Mouse (Mus musculus) liver, embryonic 14.5 days (tissue): ENCODE data around the gene 4930407I10Rik. TPM values are rescaled to one million over a fixed set of nuclear protein-coding genes. Genes with fewer than 3 reads are reported as not detected.

ENCODE experiments used
- ATAC-seq: fragments of 200-750 bp; cut with Nextera tagmentation; 2 replicates; pipeline ENCODE4 v1.8.0; 2017; ENCODE audit warnings: moderate number of reproducible peaks, mild to moderate bottlenecking, moderate library complexity; ENCODE audit not compliant: insufficient read depth
- DNase-seq, 3 experiments: peaks; one replicate each; pipeline ENCODE4 v3.0.0-alpha.2; 2012 to 2013; ENCODE audit warnings: low read depth in 3 of 3, low spot score in 3 of 3
- H3K27ac ChIP-seq: fragments of 300-500 bp; sonication (generic); 2 replicates; pipeline ENCODE4 v1.5.1; 2014; ENCODE audit warnings: moderate library complexity, mild to moderate bottlenecking, control low read depth, inconsistent platforms
- H3K27me3 ChIP-seq: fragments of 300-500 bp; sonication (generic); 2 replicates; pipeline ENCODE4 v1.6.1; 2014; ENCODE audit warnings: mild to moderate bottlenecking, low read length, moderate library complexity; ENCODE audit not compliant: control insufficient read depth, insufficient read depth
- H3K36me3 ChIP-seq: fragments of 300-500 bp; sonication (generic); replicated peaks from 2 replicates; pipeline ENCODE4 v1.6.1; 2014; ENCODE audit warnings: low read depth; ENCODE audit not compliant: control insufficient read depth, insufficient read depth
- H3K4me1 ChIP-seq, 2 experiments: fragments of 200-500 bp in 1 of 2; fragments of 300-500 bp in 1 of 2; sonication (generic) in 1 of 2; replicated peaks; 2 replicates each; pipeline ENCODE4 v1.6.1; 2012 to 2014; ENCODE audit warnings: antibody characterized with exemption in 1 of 2, inconsistent platforms in 1 of 2, low read length in 1 of 2; ENCODE audit not compliant: control insufficient read depth in 2 of 2, insufficient read depth in 2 of 2
- H3K4me2 ChIP-seq: fragments of 300-500 bp; sonication (generic); 2 replicates; pipeline ENCODE4 v1.6.1; 2014; ENCODE audit warnings: low read depth, mild to moderate bottlenecking, control low read depth, moderate library complexity
- H3K4me3 ChIP-seq, 2 experiments: fragments of 200-500 bp in 1 of 2; fragments of 300-500 bp in 1 of 2; sonication (generic) in 1 of 2; 2 replicates each; pipeline ENCODE4 v1.5.1; 2012 to 2014; ENCODE audit warnings: low read depth in 2 of 2, low read length in 2 of 2, mild to moderate bottlenecking in 2 of 2, control low read depth in 1 of 2, inconsistent platforms in 1 of 2, moderate library complexity in 1 of 2; ENCODE audit not compliant: insufficient read depth in 1 of 2
- H3K9ac ChIP-seq: fragments of 300-500 bp; sonication (generic); replicated peaks from 2 replicates; pipeline ENCODE4 v1.6.1; 2014; ENCODE audit warnings: mild to moderate bottlenecking, control low read depth, moderate library complexity
- H3K9me3 ChIP-seq: fragments of 300-500 bp; sonication (generic); 2 replicates; pipeline ENCODE4 v1.6.1; 2016; ENCODE audit warnings: low read length, mixed read lengths; ENCODE audit not compliant: control insufficient read depth
- CTCF ChIP-seq: IDR thresholded peaks from 2 replicates; pipeline ENCODE4 v1.5.1; 2016; ENCODE audit warnings: antibody characterized with exemption, low read depth, control low read depth
- EP300 ChIP-seq: IDR thresholded peaks from 2 replicates; pipeline ENCODE4 v1.6.1; 2016; ENCODE audit warnings: antibody characterized with exemption, low read depth
- WGBS: fragments of 180-500 bp; shearing (Covaris S2); extraction: QIAGEN DNeasy Blood & Tissue Kit; methylation state at CpG from one replicate; pipeline ENCODE4 v1.1.7; 2014; ENCODE audit not compliant: insufficient replicate concordance; 5-methylcytosine and 5-hydroxymethylcytosine counted together
- polyA plus RNA-seq, 2 experiments: library from polyadenylated mRNA; depleted of rRNA in 1 of 2; stranded (reverse) in 1 of 2; unstranded in 1 of 2; fragments of >200 nt; fragmentation: Nextera tagmentation in 1 of 2; extraction: Ambion mirVana in 1 of 2; gene quantifications; 2 replicates each; pipeline versions ENCODE4 v1.2.1 to v1.2.3; 2012 to 2014

The 4930407I10Rik gene
- polyA plus RNA-seq, 2 experiments, result not detected

DNA sequence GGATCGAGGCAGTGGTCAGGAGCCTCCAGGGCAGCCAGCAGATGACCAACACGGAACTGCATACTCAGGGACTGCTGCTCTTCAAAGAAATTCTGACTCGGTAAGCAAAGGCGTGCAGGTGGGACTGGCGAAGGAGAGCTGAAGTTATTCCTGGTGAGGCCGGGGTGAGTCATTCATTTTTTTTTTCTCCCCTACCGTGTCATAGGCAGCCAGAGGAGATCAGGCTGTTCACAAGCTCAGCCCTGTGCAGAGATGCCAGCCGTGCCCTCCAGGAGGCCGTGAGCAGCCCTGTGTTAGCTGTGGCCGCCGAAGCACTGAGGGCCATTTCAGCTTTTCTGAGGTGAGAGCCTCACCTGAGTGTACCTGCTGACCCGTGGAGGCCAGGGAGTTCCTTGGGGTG, 27.2 kb downstream of the 4930407I10Rik start:
- ATAC-seq, result no peak
- DNase-seq, result no peak
- H3K27me3 ChIP-seq, result no peaks in the 10 kb centered on the region
- no peak overlapping the region for H3K4me3 ChIP-seq
- no peak overlapping the region for H3K9ac ChIP-seq
- no peaks in the 10 kb centered on the region for H3K4me1 ChIP-seq
- WGBS, result 56% methylated on average over 12 of the region's 12 CpGs
- H3K36me3 ChIP-seq, result no peaks in the 10 kb centered on the region
- no peak overlapping the region for H3K27ac ChIP-seq
- H3K4me2 ChIP-seq, result no peak overlapping the region
- TF ChIP-seq EP300, result no peak
- no peak for TF ChIP-seq CTCF
- no peaks in the 10 kb centered on the region for H3K9me3 ChIP-seq

DNA sequence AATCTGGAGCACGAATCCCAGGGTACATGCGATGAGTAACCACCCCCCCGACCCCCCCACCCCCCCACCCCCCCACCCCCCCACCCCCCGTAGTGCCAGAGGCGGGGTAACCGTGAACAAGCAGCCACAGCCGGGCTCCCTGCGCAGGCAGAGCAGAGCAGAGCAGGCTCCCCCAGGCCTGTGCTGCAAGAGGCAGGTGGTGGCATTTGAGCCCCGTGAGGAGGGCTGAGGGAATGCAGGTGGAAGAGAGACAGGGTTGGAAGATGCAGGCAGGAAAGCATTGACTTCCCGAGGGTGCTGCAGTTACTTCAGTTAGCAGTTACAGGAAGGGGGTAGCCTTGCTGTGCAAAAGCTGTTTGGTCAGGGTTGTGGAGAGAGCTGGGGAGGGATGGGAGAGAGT, 28.3 kb downstream of the 4930407I10Rik start:
- ATAC-seq, result no peak
- Histone ChIP-seq H3K9ac (no peak overlapping the region), H3K27me3 (no peaks in the 10 kb centered on the region), H3K9me3 (no peaks in the 10 kb centered on the region), H3K4me1 (no peaks in the 10 kb centered on the region), H3K36me3 (no peaks in the 10 kb centered on the region), H3K4me3 (no peak overlapping the region), H3K4me2 (no peak overlapping the region), H3K27ac (no peak overlapping the region)
- TF ChIP-seq EP300 (no peak), CTCF (no peak)
- DNase-seq, result no peak
- WGBS, result 10% methylated on average over 10 of the region's 10 CpGs

DNA sequence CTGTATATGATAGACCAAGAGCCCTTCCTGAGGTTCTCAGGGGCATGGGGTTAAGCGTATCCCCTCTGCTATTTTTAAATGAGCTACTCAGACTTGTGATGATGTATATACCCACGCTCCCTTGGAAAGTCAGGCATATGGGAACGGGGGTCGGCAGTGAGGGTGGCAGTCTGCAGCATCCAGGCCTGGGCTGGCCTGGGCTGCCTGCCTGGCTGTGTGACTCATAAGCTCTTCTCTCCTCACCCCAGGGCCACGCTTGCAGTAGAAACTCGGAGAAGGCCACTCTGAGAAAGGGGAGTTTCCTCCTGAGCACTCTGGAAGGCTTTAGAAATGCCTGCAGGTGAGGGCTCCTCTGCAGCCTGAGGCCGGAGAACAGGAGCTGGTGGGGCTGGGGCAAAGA, 32.1 kb downstream of the 4930407I10Rik start:
- Histone ChIP-seq H3K27me3 (no peaks in the 10 kb centered on the region), H3K9ac (no peak overlapping the region), H3K4me1 (no peaks in the 10 kb centered on the region), H3K27ac (no peak overlapping the region), H3K36me3 (no peaks in the 10 kb centered on the region), H3K4me2 (no peak overlapping the region), H3K9me3 (no peaks in the 10 kb centered on the region), H3K4me3 (no peak overlapping the region)
- TF ChIP-seq EP300, result no peak
- TF ChIP-seq CTCF, result no peak
- ATAC-seq (no peak), DNase-seq (no peak)
- 67% methylated on average over 7 of the region's 7 CpGs for WGBS

DNA sequence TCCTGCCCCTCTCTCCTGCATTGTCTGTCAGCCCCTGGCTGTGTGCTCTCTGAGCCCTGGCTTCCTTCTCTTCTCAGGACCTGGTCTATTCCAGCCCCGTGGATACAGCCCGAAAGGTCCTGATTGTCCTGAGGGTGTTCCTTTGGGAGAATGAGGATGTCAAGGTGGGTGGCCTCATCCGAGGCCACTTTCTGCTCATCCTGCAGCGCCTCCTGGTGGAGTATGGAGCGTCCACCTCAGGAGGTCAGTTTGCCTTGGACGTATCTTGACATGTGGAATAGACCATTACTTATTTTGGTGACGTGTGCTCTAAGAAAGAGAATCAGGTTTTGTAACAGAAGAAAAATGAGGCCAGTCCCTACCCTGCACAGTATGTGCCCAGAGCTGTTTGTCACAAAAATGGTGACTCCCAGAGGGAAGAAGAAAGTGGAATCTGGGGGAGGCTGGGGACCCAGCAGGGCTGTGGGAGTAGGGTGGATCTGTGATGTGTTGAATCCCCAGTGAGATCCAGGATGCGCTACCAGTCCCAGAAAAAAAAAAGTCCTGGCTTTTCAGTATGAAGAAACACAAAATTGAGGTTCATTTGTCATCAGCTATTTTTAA, 48.1 kb downstream of the 4930407I10Rik start:
- Histone ChIP-seq H3K4me3 (no peak overlapping the region), H3K4me1 (no peaks in the 10 kb centered on the region), H3K27ac (no peak overlapping the region), H3K9ac (no peak overlapping the region), H3K9me3 (no peaks in the 10 kb centered on the region), H3K36me3 (no peaks in the 10 kb centered on the region), H3K4me2 (no peak overlapping the region), H3K27me3 (no peaks in the 10 kb centered on the region)
- DNase-seq, result no peak
- WGBS, result 20% methylated on average over 8 of the region's 8 CpGs
- TF ChIP-seq CTCF (peak; percentile 79), EP300 (no peak)
- no peak for ATAC-seq

Other genes with a start within 250 kb of the 4930407I10Rik start
- 4.9 and 5.1 TPM in 2 replicates for gene Tob2, start 200.4 kb upstream of the 4930407I10Rik start, polyA plus RNA-seq (2012; rRNA removed)
- gene Tob2, start 200.4 kb upstream of the 4930407I10Rik start, polyA plus RNA-seq (2014; fragmentation: Nextera tagmentation; extraction: Ambion mirVana), result 5.6 and 7.2 TPM in 2 replicates
- 42.3 and 72.6 TPM in 2 replicates for gene Phf5a, start 187.2 kb upstream of the 4930407I10Rik start, polyA plus RNA-seq (2012; rRNA removed)
- gene Phf5a, start 187.2 kb upstream of the 4930407I10Rik start, polyA plus RNA-seq (2014; fragmentation: Nextera tagmentation; extraction: Ambion mirVana), result 120 and 130 TPM in 2 replicates
- gene Aco2, start 186.8 kb upstream of the 4930407I10Rik start, polyA plus RNA-seq (2012; rRNA removed), result 74.9 and 85.0 TPM in 2 replicates
- gene Aco2, start 186.8 kb upstream of the 4930407I10Rik start, polyA plus RNA-seq (2014; fragmentation: Nextera tagmentation; extraction: Ambion mirVana), result 72.1 and 80.6 TPM in 2 replicates
- gene Polr3h, start 132.9 kb upstream of the 4930407I10Rik start, polyA plus RNA-seq (2012; rRNA removed), result 13.2 and 13.7 TPM in 2 replicates
- 68.3 and 77.5 TPM in 2 replicates for gene Polr3h, start 132.9 kb upstream of the 4930407I10Rik start, polyA plus RNA-seq (2014; fragmentation: Nextera tagmentation; extraction: Ambion mirVana)
- 0.45 and 0.70 TPM in 2 replicates for gene Csdc2, start 122.4 kb upstream of the 4930407I10Rik start, polyA plus RNA-seq (2012; rRNA removed)
- 0.52 and 0.58 TPM in 2 replicates for gene Csdc2, start 122.4 kb upstream of the 4930407I10Rik start, polyA plus RNA-seq (2014; fragmentation: Nextera tagmentation; extraction: Ambion mirVana)
- 22.6 and 23.4 TPM in 2 replicates for gene Pmm1, start 98.2 kb upstream of the 4930407I10Rik start, polyA plus RNA-seq (2012; rRNA removed)
- gene Pmm1, start 98.2 kb upstream of the 4930407I10Rik start, polyA plus RNA-seq (2014; fragmentation: Nextera tagmentation; extraction: Ambion mirVana), result 17.6 and 21.1 TPM in 2 replicates
- gene 1700029P11Rik, start 78.6 kb upstream of the 4930407I10Rik start, polyA plus RNA-seq (2012; rRNA removed), result not detected in 2 replicates
- gene 1700029P11Rik, start 78.6 kb upstream of the 4930407I10Rik start, polyA plus RNA-seq (2014; fragmentation: Nextera tagmentation; extraction: Ambion mirVana), result not detected in 2 replicates
- gene Xrcc6, start 71.3 kb upstream of the 4930407I10Rik start, polyA plus RNA-seq (2012; rRNA removed), result 13.9 and 22.1 TPM in 2 replicates
- 52.9 and 62.3 TPM in 2 replicates for gene Xrcc6, start 71.3 kb upstream of the 4930407I10Rik start, polyA plus RNA-seq (2014; fragmentation: Nextera tagmentation; extraction: Ambion mirVana)
- 8.3 and 9.3 TPM in 2 replicates for gene Desi1, start 25.3 kb upstream of the 4930407I10Rik start, polyA plus RNA-seq (2012; rRNA removed)
- 8.6 and 11.3 TPM in 2 replicates for gene Desi1, start 25.3 kb upstream of the 4930407I10Rik start, polyA plus RNA-seq (2014; fragmentation: Nextera tagmentation; extraction: Ambion mirVana)
- gene Snu13, start 11.6 kb upstream of the 4930407I10Rik start, polyA plus RNA-seq (2012; rRNA removed), result 78.8 and 83.1 TPM in 2 replicates
- 187 TPM in 2 replicates for gene Snu13, start 11.6 kb upstream of the 4930407I10Rik start, polyA plus RNA-seq (2014; fragmentation: Nextera tagmentation; extraction: Ambion mirVana)
- gene Mei1, start 10.8 kb downstream of the 4930407I10Rik start, polyA plus RNA-seq (2012; rRNA removed), result not detected in 2 replicates
- gene Mei1, start 10.8 kb downstream of the 4930407I10Rik start, polyA plus RNA-seq (2014; fragmentation: Nextera tagmentation; extraction: Ambion mirVana), result not detected in 2 replicates
- gene Ccdc134, start 68.8 kb downstream of the 4930407I10Rik start, polyA plus RNA-seq (2012; rRNA removed), result 5.9 and 7.2 TPM in 2 replicates
- 5.5 and 6.6 TPM in 2 replicates for gene Ccdc134, start 68.8 kb downstream of the 4930407I10Rik start, polyA plus RNA-seq (2014; fragmentation: Nextera tagmentation; extraction: Ambion mirVana)
- 29.3 and 37.1 TPM in 2 replicates for gene Srebf2, start 88.0 kb downstream of the 4930407I10Rik start, polyA plus RNA-seq (2012; rRNA removed)
- gene Srebf2, start 88.0 kb downstream of the 4930407I10Rik start, polyA plus RNA-seq (2014; fragmentation: Nextera tagmentation; extraction: Ambion mirVana), result 30.8 and 35.2 TPM in 2 replicates
- gene Shisa8, start 153.7 kb downstream of the 4930407I10Rik start, polyA plus RNA-seq (2012; rRNA removed), result 0.15 and 0.19 TPM in 2 replicates
- gene Shisa8, start 153.7 kb downstream of the 4930407I10Rik start, polyA plus RNA-seq (2014; fragmentation: Nextera tagmentation; extraction: Ambion mirVana), result 0.05 and 0.09 TPM in 2 replicates
- gene Tnfrsf13c, start 165.2 kb downstream of the 4930407I10Rik start, polyA plus RNA-seq (2012; rRNA removed), result 0.54 and 0.66 TPM in 2 replicates
- gene Tnfrsf13c, start 165.2 kb downstream of the 4930407I10Rik start, polyA plus RNA-seq (2014; fragmentation: Nextera tagmentation; extraction: Ambion mirVana), result 0.14 and 0.58 TPM in 2 replicates
- gene Cenpm, start 185.6 kb downstream of the 4930407I10Rik start, polyA plus RNA-seq (2012; rRNA removed), result 19.1 and 21.6 TPM in 2 replicates
- gene Cenpm, start 185.6 kb downstream of the 4930407I10Rik start, polyA plus RNA-seq (2014; fragmentation: Nextera tagmentation; extraction: Ambion mirVana), result 42.1 and 45.1 TPM in 2 replicates
- gene 1500009C09Rik, start 193.2 kb downstream of the 4930407I10Rik start, polyA plus RNA-seq (2012; rRNA removed), result 0.02 and 0.11 TPM in 2 replicates
- not detected in 2 replicates for gene 1500009C09Rik, start 193.2 kb downstream of the 4930407I10Rik start, polyA plus RNA-seq (2014; fragmentation: Nextera tagmentation; extraction: Ambion mirVana)
- gene Sept3, start 215.7 kb downstream of the 4930407I10Rik start, polyA plus RNA-seq (2012; rRNA removed), result 0.12 and 0.61 TPM in 2 replicates
- 0.09 TPM in 1 of 2 replicates, not detected in the other for gene Sept3, start 215.7 kb downstream of the 4930407I10Rik start, polyA plus RNA-seq (2014; fragmentation: Nextera tagmentation; extraction: Ambion mirVana)
- 0.10 and 0.19 TPM in 2 replicates for gene Wbp2nl, start 239.8 kb downstream of the 4930407I10Rik start, polyA plus RNA-seq (2012; rRNA removed)
- 0.11 and 0.19 TPM in 2 replicates for gene Wbp2nl, start 239.8 kb downstream of the 4930407I10Rik start, polyA plus RNA-seq (2014; fragmentation: Nextera tagmentation; extraction: Ambion mirVana)